Mouse (Mus musculus): ENCODE results near the gene Rbfox3. TPM values are rescaled to one million over a fixed set of nuclear protein-coding genes. Genes with fewer than 3 reads are reported as not detected.

Gene Rbfox3
- polyA plus RNA-seq, 1 experiment = not detected

- TF ChIP-seq REST (IDR thresholded peaks at IDR 0.05; ENCODE audit: insufficient read depth, insufficient read length) = no peak
- TF ChIP-seq TCF3 (IDR thresholded peaks at IDR 0.05; ENCODE audit: insufficient read length, low read depth) = no peak
- TF ChIP-seq USF1 (IDR thresholded peaks at IDR 0.05; ENCODE audit: low read depth) = no peak
- no peak for TF ChIP-seq CEBPB (IDR thresholded peaks at IDR 0.05; ENCODE audit: insufficient read depth, poor library complexity, severe bottlenecking)
- no peak for TF ChIP-seq MYOG (IDR thresholded peaks at IDR 0.05; ENCODE audit: control insufficient read depth in 1 of 3, insufficient read depth in 1 of 3, insufficient read length in 2 of 3, low read depth in 2 of 3)
- TF ChIP-seq MAX (IDR thresholded peaks at IDR 0.05; ENCODE audit: low read depth) = no peak
- TF ChIP-seq E2F4 (IDR thresholded peaks at IDR 0.05; ENCODE audit: insufficient read depth) = no peak
- no peak for TF ChIP-seq POLR2A (IDR thresholded peaks at IDR 0.05; ENCODE audit: insufficient read length, low read depth)
- no peak for TF ChIP-seq POLR2AphosphoS2 (IDR thresholded peaks at IDR 0.05; ENCODE audit: insufficient read length, low read depth)
- TF ChIP-seq TCF12 (IDR thresholded peaks at IDR 0.05; ENCODE audit: insufficient read depth, poor library complexity, severe bottlenecking) = no peak
- no peak for TF ChIP-seq MYOD1 (IDR thresholded peaks at IDR 0.05; ENCODE audit: control insufficient read depth in 1 of 3, insufficient read length in 2 of 3, low read depth in 2 of 3)
- no peak for TF ChIP-seq SRF (IDR thresholded peaks at IDR 0.05; ENCODE audit: control insufficient read depth, insufficient read length, low read depth)
- Histone ChIP-seq H3K36me3 (ENCODE audit: control insufficient read depth, insufficient read depth) (no peaks in the 10 kb centered on the region), H3ac (ENCODE audit: control insufficient read depth, insufficient read length) (no peak overlapping the region), H3K4me3 (no peak overlapping the region), H3K79me2 (ENCODE audit: control insufficient read depth, insufficient read depth) (no peaks in the 10 kb centered on the region), H3K4me2 (ENCODE audit: low read depth) (no peak overlapping the region), H3K27me3 (ENCODE audit: control insufficient read depth, insufficient read depth, insufficient read length) (peaks cover 56% of the 10 kb centered on the region)
These were observed 403.1 kb downstream of the Rbfox3 start for GRCm38 (mm10) chr11:118508341-118508740.

GRCm38 (mm10) chr11:118507904-118508303 lies 403.5 kb downstream of the Rbfox3 start:
- H3K79me2 ChIP-seq (ENCODE audit: control insufficient read depth, insufficient read depth) = no peaks in the 10 kb centered on the region
- H3K36me3 ChIP-seq (ENCODE audit: control insufficient read depth, insufficient read depth) = no peaks in the 10 kb centered on the region
- no peak overlapping the region for H3K4me3 ChIP-seq
- no peak overlapping the region for H3K4me2 ChIP-seq (ENCODE audit: low read depth)
- H3K27me3 ChIP-seq (ENCODE audit: control insufficient read depth, insufficient read depth, insufficient read length) = peaks cover 60% of the 10 kb centered on the region
- no peak for TF ChIP-seq TCF3 (IDR thresholded peaks at IDR 0.05; ENCODE audit: insufficient read length, low read depth)
- peak in 1 of 3 experiments; percentile 26 for TF ChIP-seq MYOD1 (IDR thresholded peaks at IDR 0.05; ENCODE audit: control insufficient read depth in 1 of 3, insufficient read length in 2 of 3, low read depth in 2 of 3)
- no peak overlapping the region for H3ac ChIP-seq (ENCODE audit: control insufficient read depth, insufficient read length)

- Histone ChIP-seq H3K4me3 (no peak overlapping the region), H3K79me2 (ENCODE audit: control insufficient read depth, insufficient read depth) (no peaks in the 10 kb centered on the region), H3K36me3 (ENCODE audit: control insufficient read depth, insufficient read depth) (no peaks in the 10 kb centered on the region), H3ac (ENCODE audit: control insufficient read depth, insufficient read length) (no peak overlapping the region), H3K4me2 (ENCODE audit: low read depth) (no peak overlapping the region), H3K27me3 (ENCODE audit: control insufficient read depth, insufficient read depth, insufficient read length) (peaks cover 68% of the 10 kb centered on the region)
- TF ChIP-seq TCF3 (IDR thresholded peaks at IDR 0.05; ENCODE audit: insufficient read length, low read depth) (no peak), POLR2A (IDR thresholded peaks at IDR 0.05; ENCODE audit: insufficient read length, low read depth) (no peak), POLR2AphosphoS2 (IDR thresholded peaks at IDR 0.05; ENCODE audit: insufficient read length, low read depth) (no peak), SRF (IDR thresholded peaks at IDR 0.05; ENCODE audit: control insufficient read depth, insufficient read length, low read depth) (no peak), MYOD1 (IDR thresholded peaks at IDR 0.05; ENCODE audit: control insufficient read depth in 1 of 3, insufficient read length in 2 of 3, low read depth in 2 of 3) (no peak), TCF12 (IDR thresholded peaks at IDR 0.05; ENCODE audit: insufficient read depth, poor library complexity, severe bottlenecking) (no peak), CEBPB (IDR thresholded peaks at IDR 0.05; ENCODE audit: insufficient read depth, poor library complexity, severe bottlenecking) (no peak), E2F4 (IDR thresholded peaks at IDR 0.05; ENCODE audit: insufficient read depth) (no peak), REST (IDR thresholded peaks at IDR 0.05; ENCODE audit: insufficient read depth, insufficient read length) (no peak), MYOG (IDR thresholded peaks at IDR 0.05; ENCODE audit: control insufficient read depth in 1 of 3, insufficient read depth in 1 of 3, insufficient read length in 2 of 3, low read depth in 2 of 3) (no peak), USF1 (IDR thresholded peaks at IDR 0.05; ENCODE audit: low read depth) (no peak)
These were observed 404.3 kb downstream of the Rbfox3 start for GRCm38 (mm10) chr11:118507095-118507494.

- Histone ChIP-seq H3K4me3 (no peak overlapping the region), H3K79me2 (ENCODE audit: control insufficient read depth, insufficient read depth) (no peaks in the 10 kb centered on the region), H3K27me3 (ENCODE audit: control insufficient read depth, insufficient read depth, insufficient read length) (peaks cover 79% of the 10 kb centered on the region), H3ac (ENCODE audit: control insufficient read depth, insufficient read length) (no peak overlapping the region), H3K4me2 (ENCODE audit: low read depth) (no peak overlapping the region), H3K36me3 (ENCODE audit: control insufficient read depth, insufficient read depth) (no peaks in the 10 kb centered on the region)
- TF ChIP-seq TCF12 (IDR thresholded peaks at IDR 0.05; ENCODE audit: insufficient read depth, poor library complexity, severe bottlenecking) = no peak
- no peak for TF ChIP-seq MYOD1 (IDR thresholded peaks at IDR 0.05; ENCODE audit: control insufficient read depth in 1 of 3, insufficient read length in 2 of 3, low read depth in 2 of 3)
- TF ChIP-seq E2F4 (IDR thresholded peaks at IDR 0.05; ENCODE audit: insufficient read depth) = no peak
- no peak for TF ChIP-seq CEBPB (IDR thresholded peaks at IDR 0.05; ENCODE audit: insufficient read depth, poor library complexity, severe bottlenecking)
- TF ChIP-seq USF1 (IDR thresholded peaks at IDR 0.05; ENCODE audit: low read depth) = no peak
- TF ChIP-seq MYOG (IDR thresholded peaks at IDR 0.05; ENCODE audit: control insufficient read depth in 1 of 3, insufficient read depth in 1 of 3, insufficient read length in 2 of 3, low read depth in 2 of 3) = no peak
- TF ChIP-seq POLR2A (IDR thresholded peaks at IDR 0.05; ENCODE audit: insufficient read length, low read depth) = no peak
- TF ChIP-seq MAX (IDR thresholded peaks at IDR 0.05; ENCODE audit: low read depth) = no peak
- TF ChIP-seq POLR2AphosphoS2 (IDR thresholded peaks at IDR 0.05; ENCODE audit: insufficient read length, low read depth) = no peak
- no peak for TF ChIP-seq TCF3 (IDR thresholded peaks at IDR 0.05; ENCODE audit: insufficient read length, low read depth)
- no peak for TF ChIP-seq SRF (IDR thresholded peaks at IDR 0.05; ENCODE audit: control insufficient read depth, insufficient read length, low read depth)
- no peak for TF ChIP-seq REST (IDR thresholded peaks at IDR 0.05; ENCODE audit: insufficient read depth, insufficient read length)
These were observed 407.3 kb downstream of the Rbfox3 start for GRCm38 (mm10) chr11:118504180-118504454.

Data from myocyte (in vitro differentiated cells).